21 mouse cellular contexts compared by ENCODE assay signal in the genomic region with DNA sequence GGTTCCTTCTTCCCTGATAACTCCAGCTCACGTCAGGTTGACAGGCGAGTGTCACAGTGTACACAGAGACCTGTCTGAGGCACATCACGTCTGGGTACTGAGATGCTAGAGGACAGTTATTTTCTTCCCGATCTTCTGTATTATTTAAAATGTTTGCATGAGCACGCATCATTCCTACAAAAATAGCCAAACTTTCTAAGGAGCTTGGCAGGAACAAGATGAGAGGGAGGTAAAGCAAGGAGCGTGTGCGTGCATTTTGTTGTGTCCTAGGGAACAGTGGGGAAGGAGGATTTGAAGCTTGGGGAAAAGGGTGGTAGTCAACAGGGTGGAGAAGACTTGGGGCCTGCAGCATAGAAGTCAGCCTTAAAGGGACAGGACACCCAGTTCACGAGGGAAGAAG. TPM values are rescaled to one million over a fixed set of nuclear protein-coding genes. Genes with fewer than 3 reads are reported as not detected.
DNase-seq lines count a peak whose midpoint lies in the region; ATAC-seq and TF ChIP-seq lines count a peak whose summit lies in the region.
"Had no signal": no experiment of that assay in that cellular context is flagged by ENCODE, and none has a peak within 500 bp of the region (broad histone marks: within the 10 kb centered on the region; RNA-seq: fewer than 3 reads in every experiment).

No protein-coding gene starts in this region.

- H3K4me1 ChIP-seq in heart, embryonic 16.5 days (ENCODE audit: control insufficient read depth, insufficient read depth, low read length): peaks cover 33% of the 10 kb centered on the region
- H3K4me1 ChIP-seq in lung, embryonic 15.5 days: peaks cover 41% of the 10 kb centered on the region
- H3K4me1 ChIP-seq in cortical plate, adult 2 months (ENCODE audit: control insufficient read depth, insufficient read depth, low read length): peaks cover 17% of the 10 kb centered on the region
- H3K4me1 ChIP-seq: forebrain, embryonic 12.5 days; hindbrain, embryonic 12.5 days had no signal

- WGBS in heart, embryonic 16.5 days: 80% methylated on average over 8 of the region's 8 CpGs
- 80% methylated on average over 8 of the region's 8 CpGs for WGBS in lung, embryonic 15.5 days

- H3K9me3 ChIP-seq in heart, embryonic 16.5 days (replicated peaks; ENCODE audit: control insufficient read depth, low read length): no peaks in the 10 kb centered on the region
- no peaks in the 10 kb centered on the region for H3K9me3 ChIP-seq in lung, embryonic 15.5 days
- H3K9me3 ChIP-seq: embryonic facial prominence, embryonic 13.5 days; forebrain, embryonic 12.5 days; hindbrain, embryonic 12.5 days had no signal

- no peaks in the 10 kb centered on the region for H3K36me3 ChIP-seq in heart, embryonic 16.5 days (ENCODE audit: control insufficient read depth, insufficient read depth)
- no peaks in the 10 kb centered on the region for H3K36me3 ChIP-seq in lung, embryonic 15.5 days
- H3K36me3 ChIP-seq: forebrain, embryonic 12.5 days; hindbrain, embryonic 12.5 days had no signal

- intact Hi-C loops in gastrocnemius, adult 2 months (cut with DNase I): no loop called here
- intact Hi-C loops in gastrocnemius, postnatal 14 days (cut with DNase I; ENCODE audit: low total_unique reads): no loop called here

- no peak overlapping the region for H3K4me2 ChIP-seq in heart, embryonic 16.5 days (ENCODE audit: low read depth, low read length)
- H3K4me2 ChIP-seq in lung, embryonic 15.5 days: no peak overlapping the region
- H3K4me2 ChIP-seq: embryonic facial prominence, embryonic 13.5 days; forebrain, embryonic 12.5 days; heart, embryonic 11.5 days; hindbrain, embryonic 12.5 days had no signal

- TF ChIP-seq POLR2A in cortical plate, adult 2 months (IDR thresholded peaks at IDR 0.05; ENCODE audit: extremely low read depth, insufficient read depth, low read length): no peak

- ATAC-seq in heart, embryonic 16.5 days (replicated peaks; ENCODE audit: extremely low read depth, insufficient read depth, low FRiP score): no peak
- no peak for ATAC-seq in lung, embryonic 15.5 days (ENCODE audit: borderline replicate concordance, extremely low read depth, low FRiP score, low TSS enrichment)
- ATAC-seq: forebrain, embryonic 16.5 days; hindbrain, embryonic 16.5 days; inflammation-experienced regulatory T-cells, adult 6 months had no signal

- DNase-seq in gastrocnemius, adult 2 months: no peak
- DNase-seq in gastrocnemius, postnatal 14 days: no peak
- no peak for DNase-seq in heart, postnatal 4 days
- DNase-seq in lung, adult 18-20 months: no peak
- no peak for DNase-seq in spleen, postnatal 4 days (ENCODE audit: low spot score in 2 of 2)
- DNase-seq: adrenal gland, postnatal 10 days; cerebellum, adult 11-12 months; cerebellum, adult 9-10 months; cerebellum, postnatal 25 days; heart, adult 2 months; heart, postnatal 14 days had no signal

- no peak overlapping the region for H3K4me3 ChIP-seq in gastrocnemius, adult 2 months
- no peak overlapping the region for H3K4me3 ChIP-seq in heart, embryonic 16.5 days (ENCODE audit: low read length)
- no peak overlapping the region for H3K4me3 ChIP-seq in lung, embryonic 15.5 days
- no peak overlapping the region for H3K4me3 ChIP-seq in cortical plate, adult 2 months (ENCODE audit: insufficient read depth, low read length)
- H3K4me3 ChIP-seq: embryonic facial prominence, embryonic 13.5 days; forebrain, embryonic 12.5 days; heart, adult 2 months; hindbrain, embryonic 12.5 days had no signal

- H3K27me3 ChIP-seq in heart, embryonic 16.5 days (ENCODE audit: control insufficient read depth, insufficient read depth, low read length): no peaks in the 10 kb centered on the region
- H3K27me3 ChIP-seq in lung, embryonic 15.5 days: no peaks in the 10 kb centered on the region
- H3K27me3 ChIP-seq: embryonic facial prominence, embryonic 13.5 days; forebrain, embryonic 12.5 days; hindbrain, embryonic 12.5 days had no signal

- H3K27ac ChIP-seq in gastrocnemius, adult 2 months: peak overlapping the region; percentile 49
- H3K27ac ChIP-seq in heart, embryonic 16.5 days (ENCODE audit: low read length): peak overlapping the region; percentile 38; the same call in 1 of the 2 replicates
- H3K27ac ChIP-seq in lung, embryonic 15.5 days: peak overlapping the region; percentile 39; the same call in 1 of the 2 replicates
- H3K27ac ChIP-seq in cortical plate, adult 2 months (ENCODE audit: insufficient read depth, low read length): peak overlapping the region; percentile 61; the same call in 1 of the 2 replicates
- H3K27ac ChIP-seq: embryonic facial prominence, embryonic 13.5 days; forebrain, embryonic 12.5 days; heart, adult 2 months; hindbrain, embryonic 12.5 days had no signal

- H3K9ac ChIP-seq in heart, embryonic 16.5 days (ENCODE audit: low read length): no peak overlapping the region
- no peak overlapping the region for H3K9ac ChIP-seq in lung, embryonic 15.5 days
- H3K9ac ChIP-seq: embryonic facial prominence, embryonic 13.5 days; forebrain, embryonic 12.5 days; hindbrain, embryonic 12.5 days had no signal

- no peak for TF ChIP-seq CTCF in gastrocnemius, adult 2 months (IDR thresholded peaks at IDR 0.05)
- TF ChIP-seq CTCF in cortical plate, adult 2 months (IDR thresholded peaks at IDR 0.05; ENCODE audit: extremely low read depth, insufficient read depth, low read length): no peak

RNA-seq across cellular contexts. Expression of gene Ctdspl, which starts 22.9 kb away (rescaled TPM):
- 1 to 10 TPM; 3.5 to 5.9 TPM for total RNA-seq in gastrocnemius, adult 2 months (2021)
- total RNA-seq in gastrocnemius, postnatal 14 days (2021): 10 to 100 TPM in 1 of 2 experiments, 1 to 10 TPM in 1; 8.2 to 10.0 TPM
- polyA plus RNA-seq in heart, embryonic 16.5 days (2015; fragmentation: Nextera tagmentation; extraction: Ambion mirVana): 8.1 and 9.3 TPM in 2 replicates
- 10 to 100 TPM; 18.4 to 20.2 TPM for total RNA-seq in heart, postnatal 4 days (2021)
- 19.0 and 22.2 TPM in 2 replicates for polyA plus RNA-seq in lung, embryonic 15.5 days (2015; fragmentation: Nextera tagmentation; extraction: Ambion mirVana)
- 30.3 and 35.1 TPM in 2 replicates for polyA plus RNA-seq in cortical plate, adult 2 months (2012; rRNA removed)
